Mouse (Mus musculus): ENCODE measurements around the gene Naaladl1.

DNA sequence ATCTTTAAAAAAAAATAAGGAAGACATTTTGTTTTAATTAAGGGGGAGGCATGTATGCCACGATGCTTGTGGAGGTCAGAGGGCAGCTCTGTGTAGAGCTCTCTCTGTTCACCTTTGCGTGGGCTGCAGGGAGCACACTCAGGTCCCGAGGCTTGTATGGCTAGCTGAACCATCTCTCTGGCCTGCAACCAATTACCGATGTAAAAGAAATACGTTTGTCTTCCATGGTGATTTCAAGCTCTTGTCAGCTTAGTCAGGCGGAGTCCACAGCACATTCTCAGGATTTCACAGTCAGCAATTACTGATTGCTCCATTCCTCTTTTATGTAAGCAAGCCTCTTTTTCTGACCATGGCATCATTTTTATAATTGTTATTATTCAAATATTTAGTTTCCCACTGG, 4.4 kb upstream of the Naaladl1 start:
- no peak for TF ChIP-seq ZC3H11A (IDR thresholded peaks at IDR 0.05; ENCODE audit: borderline replicate concordance, low read depth, low read length)
- no peak for TF ChIP-seq HCFC1 (IDR thresholded peaks at IDR 0.05; ENCODE audit: borderline replicate concordance, insufficient read depth, low read length)
- TF ChIP-seq MAFK (IDR thresholded peaks at IDR 0.05; ENCODE audit: insufficient read depth, low read depth, low read length) = no peak
